Mouse (Mus musculus) ES-E14 (cell line): Measurements from ENCODE around the gene Rab17. TPM values are rescaled to one million over a fixed set of nuclear protein-coding genes. Genes with fewer than 3 reads are reported as not detected.

Experiments
- DNase-seq: peaks from one replicate; pipeline ENCODE4 v3.0.0-alpha.2; 2013; ENCODE audit warnings: low read depth, low spot score
- H3K27ac ChIP-seq: 2 replicates; pipeline ENCODE4 v1.5.1; 2012; ENCODE audit warnings: low read depth, mild to moderate bottlenecking, low read length, moderate library complexity, mixed read lengths; ENCODE audit not compliant: poor library complexity, insufficient read depth, severe bottlenecking
- H3K36me3 ChIP-seq: 2 replicates; pipeline ENCODE4 v1.6.1; 2012; ENCODE audit warnings: mild to moderate bottlenecking, low read length, moderate library complexity, mixed read lengths; ENCODE audit not compliant: control insufficient read depth, poor library complexity, insufficient read depth, severe bottlenecking
- H3K4me1 ChIP-seq, 2 experiments: fragments of 150-350 bp in 1 of 2; sonication (generic) in 1 of 2; 2 replicates each; pipeline ENCODE4 v1.6.1; 2012; ENCODE audit warnings: low read length in 2 of 2, mild to moderate bottlenecking in 1 of 2, mixed read lengths in 1 of 2; ENCODE audit not compliant: control insufficient read depth in 2 of 2, insufficient read depth in 2 of 2, poor library complexity in 1 of 2
- H3K4me3 ChIP-seq, 2 experiments: fragments of 150-350 bp in 1 of 2; sonication (generic) in 1 of 2; 2 replicates each; pipeline ENCODE4 v1.5.1; 2012; ENCODE audit warnings: low read length in 2 of 2, low read depth in 1 of 2, mild to moderate bottlenecking in 1 of 2, mixed read lengths in 1 of 2; ENCODE audit not compliant: insufficient read depth in 1 of 2, poor library complexity in 1 of 2, severe bottlenecking in 1 of 2
- H3K9ac ChIP-seq: 2 replicates; pipeline ENCODE4 v1.6.1; 2012; ENCODE audit warnings: low read depth, mild to moderate bottlenecking, low read length, mixed read lengths; ENCODE audit not compliant: poor library complexity, insufficient read depth, severe bottlenecking
- H3K9me3 ChIP-seq: fragments of 150-350 bp; sonication (generic); 2 replicates; pipeline ENCODE4 v1.6.1; 2012; ENCODE audit warnings: low read depth, mild to moderate bottlenecking, low read length; ENCODE audit not compliant: control insufficient read depth, insufficient read depth
- CHD2 ChIP-seq: IDR thresholded peaks from 2 replicates; pipeline ENCODE4 v1.6.1; 2014; ENCODE audit warnings: mild to moderate bottlenecking, low read depth, low read length, inconsistent platforms
- HCFC1 ChIP-seq: IDR thresholded peaks from 2 replicates; pipeline ENCODE4 v1.6.1; 2012; ENCODE audit warnings: low read length, inconsistent platforms, borderline replicate concordance; ENCODE audit not compliant: insufficient read depth
- MAFK ChIP-seq: IDR thresholded peaks from 2 replicates; pipeline ENCODE4 v1.6.1; 2014; ENCODE audit warnings: mild to moderate bottlenecking, low read depth, low read length, inconsistent platforms; ENCODE audit not compliant: insufficient read depth
- ZC3H11A ChIP-seq: IDR thresholded peaks from 2 replicates; pipeline ENCODE4 v1.6.1; 2012; ENCODE audit warnings: low read depth, mild to moderate bottlenecking, inconsistent platforms, low read length, borderline replicate concordance
- ZNF384 ChIP-seq: IDR thresholded peaks from 2 replicates; pipeline ENCODE4 v1.6.1; 2012; ENCODE audit warnings: low read depth, low read length, inconsistent platforms
- in situ Hi-C, 2 experiments: fragments of 600-800 bp; cut with MboI; formaldehyde crosslinking; loops; one replicate each; pipeline ENCODE4 v1.15.1; 2025; ENCODE audit warnings: low sequenced_read_pairs in 2 of 2, inconsistent platforms in 1 of 2; ENCODE audit not compliant: unreplicated experiment in 2 of 2
- total RNA-seq: library from RNA; depleted of rRNA; stranded (reverse); fragments of 300-350 nt; gene quantifications from 2 replicates; pipeline ENCODE4 v1.2.3, GENCODE M21; 2012

Gene Rab17
- total RNA-seq, 1 experiment, result 0.62 TPM

GRCm38 (mm10) chr1:91011336-91011735 lies 41.9 kb upstream of the Rab17 start:
- no peak for DNase-seq
- Histone ChIP-seq H3K9me3 (no peaks in the 10 kb centered on the region), H3K4me1 (no peaks in the 10 kb centered on the region), H3K4me3 (no peak overlapping the region), H3K36me3 (no peaks in the 10 kb centered on the region), H3K27ac (no peak overlapping the region), H3K9ac (no peak overlapping the region)
- TF ChIP-seq HCFC1, result no peak
- TF ChIP-seq CHD2, result no peak
- no peak for TF ChIP-seq ZC3H11A
- no peak for TF ChIP-seq ZNF384
- TF ChIP-seq MAFK, result no peak
- in situ Hi-C loops, result no loop called here

GRCm38 (mm10) chr1:91010716-91011115 lies 41.3 kb upstream of the Rab17 start:
- Histone ChIP-seq H3K36me3 (no peaks in the 10 kb centered on the region), H3K9ac (no peak overlapping the region), H3K4me1 (no peaks in the 10 kb centered on the region), H3K4me3 (no peak overlapping the region), H3K27ac (no peak overlapping the region), H3K9me3 (no peaks in the 10 kb centered on the region)
- in situ Hi-C loops, result no loop called here
- DNase-seq, result no peak
- TF ChIP-seq MAFK (no peak), HCFC1 (no peak), ZNF384 (no peak), ZC3H11A (no peak), CHD2 (no peak)

GRCm38 (mm10) chr1:91010216-91010615 lies 40.8 kb upstream of the Rab17 start:
- H3K9ac ChIP-seq, result no peak overlapping the region
- in situ Hi-C loops, result no loop called here

GRCm38 (mm10) chr1:91009266-91009665 lies 39.8 kb upstream of the Rab17 start:
- Histone ChIP-seq H3K4me1 (no peaks in the 10 kb centered on the region), H3K27ac (no peak overlapping the region), H3K36me3 (no peaks in the 10 kb centered on the region), H3K9ac (no peak overlapping the region), H3K9me3 (no peaks in the 10 kb centered on the region), H3K4me3 (no peak overlapping the region)
- in situ Hi-C loops, result no loop called here
- TF ChIP-seq ZC3H11A, result no peak
- TF ChIP-seq MAFK, result no peak
- no peak for TF ChIP-seq ZNF384
- TF ChIP-seq HCFC1, result no peak
- TF ChIP-seq CHD2, result no peak
- no peak for DNase-seq

More at GRCm38 (mm10) chr1:91010216-91010615, 40.8 kb upstream of the Rab17 start:
- no peaks in the 10 kb centered on the region for H3K4me1 ChIP-seq
- DNase-seq, result no peak
- no peaks in the 10 kb centered on the region for H3K9me3 ChIP-seq
- no peak overlapping the region for H3K27ac ChIP-seq
- no peaks in the 10 kb centered on the region for H3K36me3 ChIP-seq
- H3K4me3 ChIP-seq, result no peak overlapping the region
- TF ChIP-seq HCFC1 (no peak), ZNF384 (no peak), MAFK (no peak), CHD2 (no peak), ZC3H11A (no peak)

GRCm38 (mm10) chr1:91008746-91009145 lies 39.3 kb upstream of the Rab17 start:
- no peak for DNase-seq
- Histone ChIP-seq H3K36me3 (no peaks in the 10 kb centered on the region), H3K4me1 (no peaks in the 10 kb centered on the region), H3K9me3 (no peaks in the 10 kb centered on the region), H3K9ac (no peak overlapping the region), H3K4me3 (no peak overlapping the region), H3K27ac (no peak overlapping the region)
- TF ChIP-seq CHD2 (no peak), ZNF384 (no peak), ZC3H11A (no peak), HCFC1 (no peak), MAFK (no peak)
- in situ Hi-C loops, result no loop called here
